Mouse (Mus musculus): ENCODE measurements around the gene Abca16.

DNA sequence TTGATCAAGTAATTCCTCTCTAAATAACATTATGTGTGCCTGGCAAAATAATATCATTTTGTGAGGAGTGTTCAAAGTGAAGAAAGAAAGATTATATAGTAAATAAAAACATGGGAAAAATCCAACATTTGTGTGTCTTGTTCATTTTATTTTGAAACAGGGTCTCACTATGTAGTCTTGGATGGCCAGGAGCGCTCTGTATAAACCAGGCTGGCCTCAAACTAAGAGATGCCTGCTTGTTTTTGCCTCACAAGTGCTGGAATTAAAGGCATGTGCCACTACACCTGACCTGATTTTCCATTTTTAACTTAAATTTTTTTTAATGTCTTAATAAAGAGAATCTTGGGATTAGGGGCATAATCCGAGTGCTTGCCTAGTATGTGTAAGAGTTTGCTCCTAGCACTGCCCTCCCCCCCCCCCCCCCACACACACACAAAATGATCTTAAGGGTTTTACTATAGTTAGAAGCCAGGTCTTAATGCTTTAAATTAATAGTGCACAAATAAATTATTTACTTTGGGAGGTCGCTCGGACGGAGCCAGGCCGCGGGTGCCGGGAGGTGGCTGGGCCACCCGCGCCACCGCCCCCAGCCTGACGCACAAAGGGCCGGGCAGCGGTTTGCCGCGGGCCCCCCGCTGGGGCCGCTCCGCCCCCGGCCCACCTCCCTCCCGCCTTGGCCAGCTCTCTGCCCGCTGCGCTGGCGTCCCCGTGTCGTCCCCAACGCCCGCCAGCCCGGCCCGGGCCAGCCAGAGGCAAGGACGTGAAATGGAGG lies 94.6 kb downstream of the Abca16 start:
- TF ChIP-seq MYOD1 (IDR thresholded peaks at IDR 0.05; ENCODE audit: control insufficient read depth, insufficient read length, low read depth): no peak
- no peak for TF ChIP-seq USF1 (IDR thresholded peaks at IDR 0.05; ENCODE audit: low read depth)
- TF ChIP-seq CTCF (IDR thresholded peaks at IDR 0.05; ENCODE audit: control insufficient read depth, insufficient read depth, insufficient read length): no peak
- no peak for TF ChIP-seq MYOG (IDR thresholded peaks at IDR 0.05; ENCODE audit: control insufficient read depth, extremely low read depth, insufficient read length)
